Mouse (Mus musculus) cerebellum, adult 8-10 months (tissue): Measurements from ENCODE around the gene Hmgn2.
"Not testable (repeated sequence)": the region's sequence is repeated elsewhere in the genome, so short reads cannot be mapped to it uniquely, and the experiment has no call there.

Experiments
- DNase-seq: peaks from one replicate; pipeline ENCODE4 v3.0.0; 2022

Gene Hmgn2

GRCm38 (mm10) chr4:133918093-133918825, 50.2 kb downstream of the Hmgn2 start:
- DNase-seq: not testable (repeated sequence)
